Mouse (Mus musculus): ENCODE measurements around the gene Crtc1. TPM values are rescaled to one million over a fixed set of nuclear protein-coding genes. Genes with fewer than 3 reads are reported as not detected.

The Crtc1 gene
- polyA plus RNA-seq, 1 experiment from 2014 or later, result 18.4 TPM

- Histone ChIP-seq H3K4me2 (no peak overlapping the region), H3K27ac (peak overlapping the region; percentile 69)
- WGBS, result 84% methylated on average over 16 of the region's 16 CpGs
These were observed 22.6 kb upstream of the Crtc1 start for GRCm38 (mm10) chr8:70461765-70462515.

DNA sequence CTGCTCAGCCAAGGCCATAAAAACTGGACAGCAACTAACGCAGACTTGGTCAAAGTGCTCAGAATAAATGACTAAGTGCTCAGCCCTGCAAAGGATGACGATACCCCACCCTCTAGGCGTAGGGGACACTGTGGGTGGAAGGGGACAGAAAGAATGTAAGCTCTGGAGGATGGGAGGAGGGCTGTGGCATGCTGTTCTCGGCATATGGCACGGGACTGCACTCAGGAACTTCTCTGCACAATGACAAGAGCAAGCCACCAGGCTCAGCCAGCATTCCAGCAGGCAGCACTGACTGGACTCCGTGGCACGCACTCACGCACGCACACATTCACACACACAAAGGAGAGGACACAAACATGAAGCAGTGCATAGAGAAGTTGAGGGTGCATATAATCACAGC is 21.2 kb upstream of the Crtc1 start:
- no peaks in the 10 kb centered on the region for H3K27me3 ChIP-seq
- ATAC-seq (ENCODE audit: insufficient number of reproducible peaks, insufficient read depth, low FRiP score, low TSS enrichment, low read depth), result no peak

More at GRCm38 (mm10) chr8:70461765-70462515, 22.6 kb upstream of the Crtc1 start:
- Histone ChIP-seq H3K27me3 (no peaks in the 10 kb centered on the region), H3K9me3 (peaks cover 9% of the 10 kb centered on the region; the same call in 1 of the 2 replicates), H3K4me3 (replicated peaks) (no peak overlapping the region), H3K9ac (replicated peaks) (no peak overlapping the region), H3K4me1 (replicated peaks) (peaks cover 25% of the 10 kb centered on the region), H3K36me3 (peaks cover 17% of the 10 kb centered on the region)
- no peak for ATAC-seq (ENCODE audit: insufficient number of reproducible peaks, insufficient read depth, low FRiP score, low TSS enrichment, low read depth)

DNA sequence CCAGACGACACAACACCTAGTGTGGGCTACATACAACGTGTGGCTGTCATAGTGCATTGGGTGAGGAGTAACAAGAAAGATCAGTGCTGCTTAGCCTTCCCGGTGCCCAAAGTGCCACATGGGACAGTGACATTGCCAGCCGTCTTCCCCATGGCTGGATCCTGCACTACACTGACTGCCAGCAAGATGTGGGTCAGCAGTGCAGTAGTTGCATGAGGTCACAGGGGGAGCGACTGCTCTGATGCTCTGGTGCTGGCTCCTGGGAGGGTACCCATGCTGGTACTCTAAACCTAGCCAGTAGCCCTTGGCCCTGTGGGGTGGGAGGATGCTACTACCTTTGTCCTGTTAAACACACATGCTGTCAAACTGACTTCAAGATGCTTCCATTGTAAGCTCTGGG is 20.8 kb upstream of the Crtc1 start:
- WGBS, result 89% methylated on average over 5 of the region's 5 CpGs

More for the DNA sequence above, 21.2 kb upstream of the Crtc1 start:
- H3K36me3 ChIP-seq, result peaks cover 9% of the 10 kb centered on the region
- WGBS, result 79% methylated on average over 9 of the region's 9 CpGs
- H3K4me3 ChIP-seq (replicated peaks), result no peak overlapping the region
- no peak overlapping the region for H3K9ac ChIP-seq (replicated peaks)
- H3K27ac ChIP-seq, result no peak overlapping the region
- H3K4me1 ChIP-seq (replicated peaks), result peaks cover 22% of the 10 kb centered on the region
- H3K4me2 ChIP-seq, result no peak overlapping the region
- peaks cover 9% of the 10 kb centered on the region; the same call in 1 of the 2 replicates for H3K9me3 ChIP-seq

DNA sequence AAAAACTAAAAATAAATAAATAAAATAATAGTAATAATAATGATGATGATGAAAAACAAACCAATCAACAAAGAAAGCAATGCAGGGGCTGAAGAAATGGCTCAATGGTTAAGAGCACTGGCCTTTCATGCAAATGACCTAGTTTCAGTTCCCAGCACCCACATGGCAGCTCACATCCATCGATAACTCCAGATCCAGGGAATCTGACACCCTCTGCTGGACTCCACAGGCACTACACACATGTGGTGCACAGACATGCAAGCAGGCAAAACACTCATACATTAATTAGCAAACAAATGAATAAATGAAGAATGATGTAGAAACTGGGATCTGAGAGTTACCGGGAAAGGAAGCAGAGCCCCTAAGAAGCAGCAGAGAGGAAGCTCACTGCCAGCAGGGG is 20.3 kb upstream of the Crtc1 start:
- Histone ChIP-seq H3K4me2 (no peak overlapping the region), H3K27me3 (no peaks in the 10 kb centered on the region), H3K4me3 (replicated peaks) (no peak overlapping the region), H3K36me3 (peaks cover 7% of the 10 kb centered on the region), H3K4me1 (replicated peaks) (peaks cover 22% of the 10 kb centered on the region), H3K9me3 (peaks cover 9% of the 10 kb centered on the region; the same call in 1 of the 2 replicates), H3K27ac (no peak overlapping the region), H3K9ac (replicated peaks) (no peak overlapping the region)
- ATAC-seq (ENCODE audit: insufficient number of reproducible peaks, insufficient read depth, low FRiP score, low TSS enrichment, low read depth), result no peak
- WGBS, result 98% methylated on average over 2 of the region's 2 CpGs

More for the DNA sequence above, 20.8 kb upstream of the Crtc1 start:
- Histone ChIP-seq H3K27ac (no peak overlapping the region), H3K4me1 (replicated peaks) (peaks cover 22% of the 10 kb centered on the region), H3K4me2 (no peak overlapping the region), H3K36me3 (peaks cover 7% of the 10 kb centered on the region), H3K27me3 (no peaks in the 10 kb centered on the region), H3K9ac (replicated peaks) (no peak overlapping the region), H3K4me3 (replicated peaks) (no peak overlapping the region), H3K9me3 (peaks cover 9% of the 10 kb centered on the region; the same call in 1 of the 2 replicates)
- ATAC-seq (ENCODE audit: insufficient number of reproducible peaks, insufficient read depth, low FRiP score, low TSS enrichment, low read depth), result no peak

DNA sequence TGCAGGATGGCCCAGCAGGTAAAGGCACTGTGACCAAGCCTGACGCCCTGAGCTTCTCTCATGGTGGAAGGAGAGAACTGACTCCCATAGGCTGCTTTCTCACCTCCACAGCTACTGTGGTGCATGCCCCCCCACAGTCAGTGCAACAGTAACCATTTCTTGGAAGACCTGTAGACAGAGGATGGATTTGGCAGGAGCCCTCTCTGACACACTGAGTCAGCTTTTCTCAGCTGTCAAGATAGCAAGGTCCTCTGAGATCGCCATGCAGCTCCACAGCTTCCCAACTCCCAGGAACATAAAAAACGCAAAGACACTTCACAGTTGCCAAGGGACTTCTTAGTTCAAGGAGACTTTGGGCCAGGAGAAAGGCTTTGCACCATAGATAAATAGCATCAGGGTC is 19.1 kb upstream of the Crtc1 start:
- H3K27ac ChIP-seq, result no peak overlapping the region
- no peak overlapping the region for H3K9ac ChIP-seq (replicated peaks)
- WGBS, result 83% methylated on average over 3 of the region's 3 CpGs
- ATAC-seq (ENCODE audit: insufficient number of reproducible peaks, insufficient read depth, low FRiP score, low TSS enrichment, low read depth), result no peak
- peaks cover 9% of the 10 kb centered on the region; the same call in 1 of the 2 replicates for H3K9me3 ChIP-seq
- no peaks in the 10 kb centered on the region for H3K27me3 ChIP-seq
- H3K4me3 ChIP-seq (replicated peaks), result no peak overlapping the region
- peaks cover 7% of the 10 kb centered on the region for H3K36me3 ChIP-seq
- peaks cover 29% of the 10 kb centered on the region for H3K4me1 ChIP-seq (replicated peaks)
- no peak overlapping the region for H3K4me2 ChIP-seq

DNA sequence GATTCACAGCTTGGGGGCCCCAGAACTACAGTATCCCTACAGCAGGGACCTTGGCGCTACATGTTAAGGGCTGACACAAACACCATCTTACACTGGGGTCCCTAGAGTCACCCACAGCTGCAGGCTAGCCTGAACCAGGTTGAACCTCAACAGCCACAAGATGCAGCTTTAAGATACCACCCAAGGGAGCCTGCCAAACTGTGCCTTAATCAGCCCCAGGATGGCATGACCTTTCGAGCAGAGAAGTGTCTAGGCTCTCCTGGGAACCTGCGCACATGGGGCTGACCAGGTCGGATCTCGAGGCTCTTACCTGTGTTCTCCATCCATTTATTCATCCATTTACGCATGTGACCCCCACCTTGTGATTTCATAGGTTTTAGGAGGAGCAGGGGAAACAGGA is 18.5 kb upstream of the Crtc1 start:
- peaks cover 7% of the 10 kb centered on the region for H3K36me3 ChIP-seq
- peaks cover 9% of the 10 kb centered on the region; the same call in 1 of the 2 replicates for H3K9me3 ChIP-seq
- ATAC-seq (ENCODE audit: insufficient number of reproducible peaks, insufficient read depth, low FRiP score, low TSS enrichment, low read depth), result no peak
- H3K4me1 ChIP-seq (replicated peaks), result peaks cover 31% of the 10 kb centered on the region
- no peaks in the 10 kb centered on the region for H3K27me3 ChIP-seq
- H3K9ac ChIP-seq (replicated peaks), result no peak overlapping the region
- no peak overlapping the region for H3K27ac ChIP-seq
- H3K4me2 ChIP-seq, result no peak overlapping the region
- no peak overlapping the region for H3K4me3 ChIP-seq (replicated peaks)
- 91% methylated on average over 6 of the region's 6 CpGs for WGBS

GRCm38 (mm10) chr8:70456996-70457395 is 17.6 kb upstream of the Crtc1 start:
- Histone ChIP-seq H3K27ac (no peak overlapping the region), H3K27me3 (peaks cover 3% of the 10 kb centered on the region; the same call in 1 of the 2 replicates), H3K4me3 (replicated peaks) (no peak overlapping the region), H3K9ac (replicated peaks) (no peak overlapping the region; the same call in 1 of the 2 replicates), H3K36me3 (peaks cover 16% of the 10 kb centered on the region), H3K4me2 (no peak overlapping the region), H3K4me1 (replicated peaks) (peaks cover 23% of the 10 kb centered on the region), H3K9me3 (peaks cover 9% of the 10 kb centered on the region; the same call in 1 of the 2 replicates)
- ATAC-seq (ENCODE audit: insufficient number of reproducible peaks, insufficient read depth, low FRiP score, low TSS enrichment, low read depth), result no peak
- 93% methylated on average over 1 of the region's 1 CpGs for WGBS

GRCm38 (mm10) chr8:70453852-70454251 is 14.5 kb upstream of the Crtc1 start:
- H3K4me2 ChIP-seq, result no peak overlapping the region
- WGBS, result 82% methylated on average over 5 of the region's 5 CpGs
- H3K4me1 ChIP-seq (replicated peaks), result peaks cover 34% of the 10 kb centered on the region
- H3K27me3 ChIP-seq, result peaks cover 12% of the 10 kb centered on the region; the same call in 1 of the 2 replicates
- no peak overlapping the region for H3K4me3 ChIP-seq (replicated peaks)
- no peak overlapping the region for H3K27ac ChIP-seq
- no peaks in the 10 kb centered on the region for H3K9me3 ChIP-seq
- peaks cover 33% of the 10 kb centered on the region for H3K36me3 ChIP-seq
- H3K9ac ChIP-seq (replicated peaks), result peak overlapping the region; percentile 31; the same call in 1 of the 2 replicates
- no peak for ATAC-seq (ENCODE audit: insufficient number of reproducible peaks, insufficient read depth, low FRiP score, low TSS enrichment, low read depth)

- H3K4me1 ChIP-seq (replicated peaks), result peaks cover 46% of the 10 kb centered on the region
- ATAC-seq (ENCODE audit: insufficient number of reproducible peaks, insufficient read depth, low FRiP score, low TSS enrichment, low read depth), result no peak
These were observed 13.0 kb upstream of the Crtc1 start for GRCm38 (mm10) chr8:70452196-70452966.

DNA sequence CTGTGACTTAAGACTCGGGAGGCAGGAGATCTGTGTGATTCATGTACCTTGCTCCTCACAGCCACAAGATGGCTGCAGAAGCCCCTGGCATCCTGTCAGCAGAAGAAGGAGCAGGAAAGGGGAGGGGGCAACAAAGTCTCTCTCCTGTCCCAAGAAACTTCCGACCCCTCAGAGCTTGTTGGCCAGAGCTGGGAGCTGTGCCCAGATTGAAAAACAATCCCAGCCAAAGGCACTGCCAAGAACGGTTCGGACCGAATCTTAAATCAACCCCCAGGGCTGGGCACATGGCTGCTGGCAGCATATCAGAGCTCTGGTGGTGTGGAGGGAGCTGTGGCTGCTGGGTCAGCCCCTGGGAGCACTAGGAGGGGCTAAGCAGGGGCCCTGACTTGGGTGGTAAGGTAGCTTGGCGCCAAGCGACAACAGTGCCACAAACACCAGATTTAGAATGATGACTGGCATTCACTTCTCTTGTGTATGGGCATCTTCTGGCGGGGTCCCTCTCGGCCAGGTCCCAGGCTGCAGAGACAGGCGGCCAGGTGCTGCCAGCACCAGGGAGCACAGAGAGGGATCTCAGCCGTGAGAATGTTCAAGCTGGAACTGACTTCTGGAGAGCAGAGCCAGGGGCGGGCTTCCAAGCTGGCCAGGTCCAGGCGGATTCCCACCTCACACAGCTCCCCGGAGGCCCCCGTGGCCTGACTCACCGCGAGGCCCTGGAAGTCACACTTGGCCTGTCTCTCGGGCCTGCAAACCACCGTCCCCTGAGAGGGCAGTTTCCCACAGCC is 8.5 kb upstream of the Crtc1 start:
- peaks cover 12% of the 10 kb centered on the region; the same call in 1 of the 2 replicates for H3K27me3 ChIP-seq
- no peak overlapping the region for H3K9ac ChIP-seq (replicated peaks)
- H3K4me1 ChIP-seq (replicated peaks), result peaks cover 29% of the 10 kb centered on the region
- peaks cover 33% of the 10 kb centered on the region for H3K36me3 ChIP-seq
- 64% methylated on average over 19 of the region's 19 CpGs for WGBS
- no peak overlapping the region for H3K4me2 ChIP-seq
- peak overlapping the region; percentile 66; the same call in 1 of the 2 replicates for H3K27ac ChIP-seq
- H3K9me3 ChIP-seq, result no peaks in the 10 kb centered on the region
- no peak overlapping the region for H3K4me3 ChIP-seq (replicated peaks)
- no peak for ATAC-seq (ENCODE audit: insufficient number of reproducible peaks, insufficient read depth, low FRiP score, low TSS enrichment, low read depth)

More at GRCm38 (mm10) chr8:70452196-70452966, 13.0 kb upstream of the Crtc1 start:
- Histone ChIP-seq H3K4me3 (replicated peaks) (no peak overlapping the region), H3K27me3 (peaks cover 12% of the 10 kb centered on the region; the same call in 1 of the 2 replicates), H3K9me3 (no peaks in the 10 kb centered on the region), H3K36me3 (peaks cover 33% of the 10 kb centered on the region), H3K9ac (replicated peaks) (no peak overlapping the region), H3K4me2 (no peak overlapping the region), H3K27ac (no peak overlapping the region)
- 64% methylated on average over 52 of the region's 52 CpGs for WGBS

Data from limb, embryonic 12.5 days (tissue).